In the genomic region with DNA sequence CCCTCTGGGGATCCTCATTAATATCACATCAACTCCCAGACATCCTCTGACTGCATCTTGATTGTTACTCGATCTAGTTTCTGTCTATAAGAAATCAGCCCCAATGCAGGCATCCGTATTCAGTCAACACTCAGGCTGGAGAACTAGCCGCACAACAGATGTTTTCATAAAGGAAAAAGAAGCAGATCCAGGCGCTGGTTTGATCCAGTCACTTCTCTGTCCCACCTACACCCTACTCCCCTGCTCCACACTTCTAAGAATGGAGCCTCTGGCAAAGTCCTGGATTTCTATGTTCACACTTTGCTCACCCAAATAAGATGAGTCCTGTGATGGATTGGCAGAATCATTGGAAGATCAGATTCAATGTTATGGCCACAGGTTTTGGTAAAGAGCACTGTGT, we compare ENCODE assay signal across 16 mouse cellular contexts.
"Had no signal": no experiment of that assay in that cellular context is flagged by ENCODE, and none has a peak within 500 bp of the region (broad histone marks: within the 10 kb centered on the region; RNA-seq: fewer than 3 reads in every experiment).

No protein-coding gene starts in this region.

- H3K4me2 ChIP-seq: kidney, embryonic 15.5 days; liver, embryonic 11.5 days; liver, embryonic 15.5 days; midbrain, embryonic 15.5 days; neural tube, embryonic 12.5 days had no signal

- H3K4me3 ChIP-seq: kidney, embryonic 15.5 days; limb, embryonic 10.5 days; liver, embryonic 15.5 days; midbrain, embryonic 15.5 days; neural tube, embryonic 12.5 days had no signal

- H3K27me3 ChIP-seq: kidney, embryonic 15.5 days; liver, embryonic 15.5 days; midbrain, embryonic 15.5 days; neural tube, embryonic 12.5 days had no signal

- H3K9me3 ChIP-seq: kidney, embryonic 15.5 days; limb, embryonic 10.5 days; midbrain, embryonic 15.5 days; neural tube, embryonic 12.5 days had no signal

- ATAC-seq: intestine, embryonic 16.5 days; lung, postnatal 0 days; midbrain, embryonic 15.5 days had no signal

- H3K4me1 ChIP-seq: liver, embryonic 15.5 days had no signal

- H3K36me3 ChIP-seq: kidney, embryonic 15.5 days; limb, embryonic 10.5 days; liver, embryonic 15.5 days; midbrain, embryonic 15.5 days; neural tube, embryonic 12.5 days had no signal

- H3K9ac ChIP-seq: kidney, embryonic 15.5 days; liver, embryonic 15.5 days; midbrain, embryonic 15.5 days; neural tube, embryonic 12.5 days had no signal

- DNase-seq: kidney, adult 2 months; kidney, postnatal 14 days; lung, adult 2 months; lung, postnatal 36 days; right cerebral cortex, postnatal 14 days; thymus, adult 18-20 months; thymus, postnatal 14 days had no signal

- H3K27ac ChIP-seq: kidney, embryonic 15.5 days; limb, embryonic 10.5 days; liver, embryonic 15.5 days; midbrain, embryonic 15.5 days; neural tube, embryonic 12.5 days; stomach, postnatal 0 days had no signal
